Mouse (Mus musculus) heart, embryonic 13.5 days (tissue): ENCODE data around the gene Bcl11b. TPM values are rescaled to one million over a fixed set of nuclear protein-coding genes. Genes with fewer than 3 reads are reported as not detected.

Source experiments
- ATAC-seq: fragments of 200-750 bp; cut with Nextera tagmentation; 2 replicates; pipeline ENCODE4 v1.8.0; 2017; ENCODE audit warnings: moderate TSS enrichment; ENCODE audit not compliant: insufficient number of reproducible peaks, low FRiP score, low TSS enrichment; ENCODE audit errors: extremely low read depth
- H3K27ac ChIP-seq: fragments of 300-500 bp; sonication (generic); replicated peaks from 2 replicates; pipeline ENCODE4 v1.5.1; 2015; ENCODE audit warnings: moderate library complexity, mild to moderate bottlenecking, inconsistent platforms
- H3K27me3 ChIP-seq: fragments of 300-500 bp; sonication (generic); replicated peaks from 2 replicates; pipeline ENCODE4 v1.6.1; 2015; ENCODE audit warnings: mild to moderate bottlenecking, inconsistent platforms
- H3K36me3 ChIP-seq: fragments of 300-500 bp; sonication (generic); 2 replicates; pipeline ENCODE4 v1.6.1; 2015; ENCODE audit warnings: mild to moderate bottlenecking, inconsistent platforms
- H3K4me1 ChIP-seq: fragments of 300-500 bp; sonication (generic); 2 replicates; pipeline ENCODE4 v1.6.1; 2015; ENCODE audit warnings: inconsistent platforms
- H3K4me2 ChIP-seq: fragments of 300-500 bp; sonication (generic); 2 replicates; pipeline ENCODE4 v1.6.1; 2015; ENCODE audit warnings: inconsistent platforms, mild to moderate bottlenecking, moderate library complexity
- H3K4me3 ChIP-seq: fragments of 300-500 bp; sonication (generic); 2 replicates; pipeline ENCODE4 v1.5.1; 2015; ENCODE audit warnings: moderate library complexity, mild to moderate bottlenecking, inconsistent platforms
- H3K9ac ChIP-seq: fragments of 300-500 bp; sonication (generic); 2 replicates; pipeline ENCODE4 v1.6.1; 2015; ENCODE audit warnings: inconsistent platforms, mild to moderate bottlenecking, moderate library complexity
- H3K9me3 ChIP-seq: fragments of 300-500 bp; sonication (generic); 2 replicates; pipeline ENCODE4 v1.6.1; 2016; ENCODE audit warnings: inconsistent platforms
- WGBS: fragments of 180-500 bp; shearing (Covaris S2); methylation state at CpG from one replicate; pipeline ENCODE4 v1.1.7; 2015; ENCODE audit warnings: mixed read lengths; 5-methylcytosine and 5-hydroxymethylcytosine counted together
- polyA plus RNA-seq: library from polyadenylated mRNA; unstranded; fragments of >200 nt; fragmentation: Nextera tagmentation; extraction: Ambion mirVana; gene quantifications from 2 replicates; pipeline ENCODE4 v1.2.1, GENCODE M21; 2015

Gene Bcl11b
- polyA plus RNA-seq, 1 experiment from 2014 or later = 4.5 TPM

DNA sequence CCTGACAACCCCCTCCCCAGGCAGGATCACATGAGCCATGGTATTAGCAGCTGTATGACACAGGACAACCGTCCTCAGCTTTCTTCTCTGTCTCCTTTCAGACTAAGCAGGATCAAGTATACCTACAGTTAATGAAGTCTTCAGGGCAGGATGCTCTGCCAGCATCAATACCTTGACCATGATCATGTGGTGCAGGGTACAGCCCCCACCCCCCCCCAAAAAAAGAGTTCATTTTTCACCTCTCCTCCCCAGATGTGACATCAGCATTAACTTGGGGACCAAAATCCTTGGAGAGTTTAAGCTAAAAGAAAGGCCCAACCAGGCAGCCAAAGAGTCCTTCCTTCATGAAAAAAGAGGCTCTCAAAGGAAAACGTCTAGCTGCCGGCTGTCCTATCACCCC lies 6.2 kb downstream of the Bcl11b start:
- ATAC-seq = no peak
- peaks cover 11% of the 10 kb centered on the region for H3K4me1 ChIP-seq
- no peak overlapping the region for H3K4me3 ChIP-seq
- H3K36me3 ChIP-seq = no peaks in the 10 kb centered on the region
- peaks cover 85% of the 10 kb centered on the region for H3K27me3 ChIP-seq
- H3K27ac ChIP-seq = no peak overlapping the region
- WGBS = 35% methylated on average over 3 of the region's 3 CpGs
- H3K9me3 ChIP-seq = no peaks in the 10 kb centered on the region
- no peak overlapping the region for H3K9ac ChIP-seq
- no peak overlapping the region for H3K4me2 ChIP-seq

DNA sequence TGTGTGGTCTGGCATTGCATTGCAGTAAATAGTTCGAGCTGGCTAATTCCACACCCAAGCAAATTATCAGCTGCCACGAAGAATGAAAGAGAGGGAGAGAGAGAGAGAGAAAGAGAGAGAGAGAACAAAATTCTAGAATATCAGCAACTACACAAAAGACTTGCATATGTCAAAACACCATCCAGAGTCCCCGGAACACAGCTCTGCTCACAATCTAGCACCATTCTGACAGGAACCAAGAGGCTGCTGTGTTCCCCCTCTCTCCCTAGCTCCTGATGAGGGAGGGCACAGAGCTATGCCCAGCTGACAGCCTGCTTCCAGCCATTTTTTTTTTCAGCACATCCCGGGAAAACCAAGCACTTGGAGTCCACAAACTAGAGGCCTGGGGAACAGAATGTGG lies 6.6 kb downstream of the Bcl11b start:
- Histone ChIP-seq H3K27me3 (peaks cover 84% of the 10 kb centered on the region), H3K4me3 (no peak overlapping the region), H3K27ac (no peak overlapping the region), H3K36me3 (no peaks in the 10 kb centered on the region), H3K4me1 (peaks cover 7% of the 10 kb centered on the region; the same call in 1 of the 2 replicates), H3K9me3 (no peaks in the 10 kb centered on the region), H3K9ac (no peak overlapping the region), H3K4me2 (no peak overlapping the region)
- no peak for ATAC-seq
- WGBS = 46% methylated on average over 4 of the region's 4 CpGs

DNA sequence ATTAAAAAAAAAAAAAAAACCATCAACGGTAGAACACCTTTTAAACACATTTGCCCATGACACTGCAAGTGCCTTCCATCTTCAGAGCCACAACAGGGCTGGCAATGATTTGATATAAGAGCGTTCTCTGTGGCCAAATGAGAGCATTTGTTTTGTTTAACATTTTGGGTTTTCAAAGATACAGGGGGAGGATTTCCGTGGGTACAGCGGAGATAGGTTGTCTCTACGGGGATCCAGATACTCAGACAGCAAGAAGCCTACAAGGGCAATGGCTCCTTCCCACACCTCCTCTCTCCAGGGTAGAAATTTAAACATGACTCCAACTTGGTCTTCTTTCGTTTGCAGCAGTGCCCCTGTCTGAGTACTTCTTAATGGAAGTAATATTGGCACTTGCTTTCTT lies 7.2 kb downstream of the Bcl11b start:
- 0 out of 2 replicates have a peak, but pooled peaks cover 6% of the 10 kb centered on the region for H3K4me1 ChIP-seq
- no peak for ATAC-seq
- no peak overlapping the region for H3K4me3 ChIP-seq
- no peaks in the 10 kb centered on the region for H3K36me3 ChIP-seq
- H3K9me3 ChIP-seq = no peaks in the 10 kb centered on the region
- H3K27ac ChIP-seq = no peak overlapping the region
- no peak overlapping the region for H3K4me2 ChIP-seq
- H3K27me3 ChIP-seq = peaks cover 80% of the 10 kb centered on the region
- whole genome bisulfite sequencing = 77% methylated on average over 6 of the region's 6 CpGs
- no peak overlapping the region for H3K9ac ChIP-seq

DNA sequence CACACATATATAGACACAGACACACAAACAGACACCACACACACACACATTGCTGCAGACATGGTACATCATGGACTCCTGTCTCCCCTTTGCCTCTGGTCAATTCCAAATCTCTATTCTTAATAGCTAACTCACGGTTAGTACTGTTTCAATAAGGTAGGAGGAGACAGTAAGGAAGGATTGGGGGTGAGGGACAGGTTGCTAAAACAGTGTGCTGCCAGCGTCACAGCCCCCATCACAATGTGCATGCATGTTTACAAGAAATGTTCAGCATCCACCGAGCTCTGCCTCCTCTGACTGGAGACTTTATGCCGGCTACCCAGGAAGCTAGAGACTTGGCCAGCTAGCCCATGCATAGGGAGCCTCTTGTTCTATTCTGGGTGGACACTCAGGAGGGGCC lies 9.0 kb downstream of the Bcl11b start:
- Histone ChIP-seq H3K4me3 (no peak overlapping the region), H3K27ac (no peak overlapping the region), H3K4me1 (0 out of 2 replicates have a peak, but pooled peaks cover 6% of the 10 kb centered on the region), H3K4me2 (no peak overlapping the region), H3K36me3 (no peaks in the 10 kb centered on the region), H3K9me3 (no peaks in the 10 kb centered on the region), H3K27me3 (peaks cover 71% of the 10 kb centered on the region), H3K9ac (no peak overlapping the region)
- ATAC-seq = no peak
- 57% methylated on average over 4 of the region's 4 CpGs for WGBS

GRCm38 (mm10) chr12:107993029-107993428 lies 10.4 kb downstream of the Bcl11b start:
- H3K4me2 ChIP-seq = no peak overlapping the region
- no peaks in the 10 kb centered on the region for H3K36me3 ChIP-seq
- 0 out of 2 replicates have a peak, but pooled peaks cover 6% of the 10 kb centered on the region for H3K4me1 ChIP-seq
- no peak for ATAC-seq
- WGBS = 67% methylated on average over 4 of the region's 4 CpGs
- H3K4me3 ChIP-seq = no peak overlapping the region
- no peaks in the 10 kb centered on the region for H3K9me3 ChIP-seq
- no peak overlapping the region for H3K9ac ChIP-seq
- H3K27me3 ChIP-seq = peaks cover 69% of the 10 kb centered on the region
- no peak overlapping the region for H3K27ac ChIP-seq

GRCm38 (mm10) chr12:107991191-107991590 lies 12.2 kb downstream of the Bcl11b start:
- H3K4me1 ChIP-seq = no peaks in the 10 kb centered on the region
- no peak for ATAC-seq
- WGBS = 87% methylated on average over 11 of the region's 11 CpGs
- H3K9ac ChIP-seq = no peak overlapping the region
- H3K4me3 ChIP-seq = no peak overlapping the region
- peaks cover 55% of the 10 kb centered on the region for H3K27me3 ChIP-seq
- no peaks in the 10 kb centered on the region for H3K36me3 ChIP-seq
- no peak overlapping the region for H3K27ac ChIP-seq
- H3K9me3 ChIP-seq = no peaks in the 10 kb centered on the region
- no peak overlapping the region for H3K4me2 ChIP-seq

- Histone ChIP-seq H3K36me3 (no peaks in the 10 kb centered on the region), H3K4me2 (no peak overlapping the region), H3K9me3 (no peaks in the 10 kb centered on the region), H3K9ac (no peak overlapping the region), H3K4me1 (peaks cover 49% of the 10 kb centered on the region), H3K4me3 (no peak overlapping the region), H3K27ac (no peak overlapping the region; the same call in 1 of the 2 replicates), H3K27me3 (peaks cover 37% of the 10 kb centered on the region)
- 43% methylated on average over 8 of the region's 8 CpGs for WGBS
- ATAC-seq = no peak
Observed at GRCm38 (mm10) chr12:107983211-107983610, 20.2 kb downstream of the Bcl11b start.

- Histone ChIP-seq H3K9ac (no peak overlapping the region), H3K27ac (no peak overlapping the region), H3K9me3 (no peaks in the 10 kb centered on the region), H3K27me3 (peaks cover 46% of the 10 kb centered on the region), H3K4me3 (no peak overlapping the region), H3K36me3 (no peaks in the 10 kb centered on the region), H3K4me1 (peaks cover 58% of the 10 kb centered on the region), H3K4me2 (no peak overlapping the region)
- 67% methylated on average over 9 of the region's 9 CpGs for WGBS
- no peak for ATAC-seq
Observed at GRCm38 (mm10) chr12:107982306-107982705, 21.1 kb downstream of the Bcl11b start.

DNA sequence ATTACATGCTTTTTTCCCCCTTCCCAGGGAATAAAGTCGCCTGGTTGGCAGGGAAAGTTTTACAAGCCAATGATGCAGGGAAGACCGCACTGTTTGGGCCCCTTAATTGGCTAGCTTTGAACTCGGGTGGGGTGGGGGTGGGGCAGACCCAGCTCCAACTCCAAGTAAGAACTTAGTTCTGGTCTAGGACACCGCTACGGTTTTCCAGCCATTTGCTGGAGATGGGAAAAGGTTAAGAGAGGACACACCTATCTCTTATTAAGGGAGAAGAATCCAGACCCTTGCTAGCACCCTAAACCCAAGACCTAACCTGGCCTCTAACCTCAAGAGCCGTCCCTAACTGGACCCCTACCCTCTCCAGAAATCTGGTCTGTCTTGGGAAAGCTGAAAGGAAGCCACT lies 22.2 kb downstream of the Bcl11b start:
- Histone ChIP-seq H3K9me3 (no peaks in the 10 kb centered on the region), H3K36me3 (no peaks in the 10 kb centered on the region), H3K4me3 (peak overlapping the region; percentile 60), H3K9ac (peak overlapping the region; percentile 86; the same call in 1 of the 2 replicates), H3K4me2 (peak overlapping the region; percentile 93), H3K4me1 (peaks cover 69% of the 10 kb centered on the region), H3K27me3 (peaks cover 55% of the 10 kb centered on the region), H3K27ac (peak overlapping the region; percentile 94; the same call in 1 of the 2 replicates)
- WGBS = 48% methylated on average over 6 of the region's 6 CpGs
- no peak for ATAC-seq

GRCm38 (mm10) chr12:107980261-107980961 lies 23.0 kb downstream of the Bcl11b start:
- no peaks in the 10 kb centered on the region for H3K9me3 ChIP-seq
- peak overlapping the region; percentile 86 for H3K9ac ChIP-seq
- H3K4me2 ChIP-seq = peak overlapping the region; percentile 93
- H3K36me3 ChIP-seq = no peaks in the 10 kb centered on the region
- ATAC-seq = no peak; the same call in 1 of the 2 replicates
- 1% methylated on average over 50 of the region's 51 CpGs for WGBS
- peaks cover 58% of the 10 kb centered on the region for H3K27me3 ChIP-seq
- H3K4me1 ChIP-seq = peaks cover 74% of the 10 kb centered on the region
- H3K4me3 ChIP-seq = peak overlapping the region; percentile 60
- H3K27ac ChIP-seq = peak overlapping the region; percentile 94

- Histone ChIP-seq H3K9ac (peak overlapping the region; percentile 86), H3K27me3 (peaks cover 59% of the 10 kb centered on the region), H3K36me3 (no peaks in the 10 kb centered on the region), H3K4me2 (peak overlapping the region; percentile 93), H3K4me3 (peak overlapping the region; percentile 60), H3K9me3 (no peaks in the 10 kb centered on the region), H3K27ac (peak overlapping the region; percentile 94), H3K4me1 (peaks cover 74% of the 10 kb centered on the region)
- under 1% methylated on average over 28 of the region's 28 CpGs for WGBS
- peak; percentile 62; the same call in 1 of the 2 replicates for ATAC-seq
Observed at GRCm38 (mm10) chr12:107979710-107980260, 23.6 kb downstream of the Bcl11b start.
